Mouse (Mus musculus) embryo, embryonic 10 days (tissue): ENCODE data around the gene Ccdc12.
A peak's percentile ranks its signal among the peaks of the same experiment; 100 is the strongest.
"Not testable (repeated sequence)": the region's sequence is repeated elsewhere in the genome, so short reads cannot be mapped to it uniquely, and the experiment has no call there.

Experiments
- DNase-seq: peaks from one replicate; pipeline ENCODE4 v3.0.0-alpha.2; 2015; ENCODE audit warnings: low spot score

Ccdc12 gene

DNA sequence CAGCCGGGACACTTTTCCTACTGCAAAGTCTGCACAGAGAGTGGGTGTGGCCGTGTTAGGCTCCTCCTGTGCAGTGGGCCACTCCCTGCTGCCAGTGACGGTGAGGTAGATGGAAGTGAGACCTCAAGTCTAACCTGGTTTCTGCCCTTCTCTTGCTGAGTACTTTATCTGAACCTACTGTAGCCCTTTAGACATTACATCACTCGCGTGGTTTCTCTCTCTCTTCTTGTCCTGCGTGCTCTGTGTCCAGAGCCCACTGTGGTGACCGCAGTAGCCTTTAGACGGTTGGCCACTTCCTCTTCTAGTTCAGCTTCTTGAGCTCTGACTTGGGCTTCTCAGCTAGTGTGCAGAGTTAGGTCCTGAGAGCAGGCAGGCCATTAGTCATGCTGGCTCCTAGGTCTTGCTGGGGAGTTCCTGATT lies 20.2 kb downstream of the Ccdc12 start:
- no peak for DNase-seq

DNA sequence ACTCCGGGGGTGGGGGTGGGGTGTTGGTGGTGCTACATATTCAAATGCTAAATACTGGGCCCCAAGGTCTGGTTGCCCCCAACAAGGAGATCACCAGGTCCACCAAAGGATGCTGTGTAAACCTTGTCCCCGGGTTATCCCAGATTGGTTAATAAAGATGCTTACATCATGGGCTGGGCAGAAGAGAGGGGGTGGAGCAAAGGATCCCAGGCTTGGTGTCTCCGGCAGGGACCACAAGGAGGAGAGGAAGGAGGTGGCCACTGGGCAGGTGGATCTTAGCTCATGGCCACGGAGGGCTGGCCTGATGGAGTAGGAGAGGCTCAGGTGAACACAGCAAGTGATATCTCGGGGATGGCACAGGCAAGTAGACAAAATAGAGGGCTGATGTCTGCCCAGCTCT lies 22.6 kb downstream of the Ccdc12 start:
- DNase-seq: no peak

DNA sequence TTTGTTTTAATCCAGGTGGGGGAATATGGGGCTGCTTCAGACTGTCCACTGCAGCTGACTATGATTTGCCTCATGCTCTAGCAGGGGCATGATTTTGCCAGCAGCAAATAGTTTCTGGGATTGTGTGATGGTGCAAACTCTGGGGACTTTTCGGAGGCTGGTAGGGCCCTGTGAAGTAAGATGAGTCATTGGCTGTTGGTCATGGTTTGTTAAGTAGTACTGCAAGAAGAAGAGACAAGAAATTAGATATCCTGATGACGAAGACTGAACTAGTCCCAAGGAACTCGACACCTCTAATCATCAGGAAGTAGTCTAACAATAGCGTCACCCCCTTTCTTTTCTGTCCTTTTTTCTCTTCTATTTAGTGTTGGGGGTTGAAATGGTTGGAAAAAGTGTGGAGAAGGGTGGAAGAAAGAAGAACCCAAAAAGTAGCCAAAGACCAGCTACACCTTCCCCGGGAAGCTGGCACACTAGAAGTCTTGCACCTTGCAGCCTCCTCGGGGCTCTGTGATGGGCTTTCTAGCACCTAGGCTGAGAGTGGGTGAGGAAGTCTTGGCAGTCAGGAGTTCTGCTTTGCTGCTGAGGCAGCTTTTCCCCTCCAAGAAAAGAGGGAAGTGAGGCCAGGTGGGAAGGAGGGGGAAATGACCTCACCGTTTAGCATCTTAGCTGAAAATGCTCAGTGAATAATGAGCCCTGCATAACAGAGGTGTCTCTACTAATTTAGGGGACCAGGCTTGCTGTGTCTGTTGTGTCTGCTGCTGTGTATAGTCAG lies 24.6 kb downstream of the Ccdc12 start:
- DNase-seq: no peak

DNA sequence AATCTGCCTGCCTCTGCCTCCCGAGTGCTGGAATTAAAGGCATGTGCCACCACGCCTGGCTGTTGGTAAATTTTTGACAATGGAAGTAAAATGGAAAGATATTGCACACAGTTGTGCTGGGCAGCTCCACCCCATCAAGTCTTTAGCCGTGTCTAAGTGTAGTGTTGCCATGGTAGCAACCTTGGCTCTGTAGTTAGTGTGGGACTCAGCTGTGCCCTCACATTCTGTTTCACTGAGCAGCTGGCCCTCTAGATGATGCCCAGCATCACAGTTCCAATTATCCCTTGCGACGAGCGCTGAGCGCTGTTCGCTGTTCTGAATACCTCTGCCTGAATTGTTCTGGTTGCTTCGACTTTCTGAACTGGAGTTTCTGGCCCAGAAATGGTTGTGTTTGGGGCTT lies 25.5 kb downstream of the Ccdc12 start:
- peak; percentile 32 for DNase-seq

DNA sequence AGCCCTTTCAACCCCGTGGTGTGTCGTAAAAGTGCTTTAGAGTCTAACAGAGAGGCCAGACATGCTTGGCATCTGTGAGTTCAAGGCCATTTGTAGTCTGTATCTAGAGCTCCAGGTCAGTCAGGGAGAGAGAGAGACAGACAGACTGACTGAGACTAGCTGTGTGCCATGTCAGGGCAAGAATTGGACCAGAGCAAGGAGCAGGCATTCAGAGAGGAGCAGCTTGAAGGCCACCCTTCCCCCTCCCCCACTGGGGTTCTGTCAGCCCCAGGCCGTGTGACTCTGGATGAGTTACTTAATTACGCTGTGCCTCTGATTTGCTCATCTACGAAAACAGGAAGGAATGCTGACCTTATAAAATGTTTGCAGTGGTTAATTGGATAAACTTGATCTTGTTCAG lies 26.0 kb downstream of the Ccdc12 start:
- DNase-seq: no peak

DNA sequence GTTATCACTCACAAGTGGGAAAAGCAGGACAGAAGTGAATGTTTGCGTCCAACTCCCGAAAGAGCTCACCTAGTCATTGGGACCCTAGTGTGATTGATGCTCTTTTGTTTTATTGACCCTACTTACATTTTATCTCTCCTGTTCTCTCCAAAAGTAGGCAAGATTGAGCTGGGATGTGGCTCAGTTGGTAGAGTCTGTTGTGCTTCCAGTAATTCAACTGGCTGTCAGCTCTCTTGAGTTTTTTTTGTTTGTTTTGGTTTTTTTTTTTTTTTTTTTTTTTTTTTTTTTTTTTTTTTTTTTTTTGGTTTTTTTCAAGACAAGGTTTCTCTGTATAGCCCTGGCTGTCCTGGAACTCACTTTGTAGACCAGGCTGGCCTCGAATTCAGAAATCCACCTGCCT lies 26.4 kb downstream of the Ccdc12 start:
- DNase-seq: not testable (repeated sequence)

DNA sequence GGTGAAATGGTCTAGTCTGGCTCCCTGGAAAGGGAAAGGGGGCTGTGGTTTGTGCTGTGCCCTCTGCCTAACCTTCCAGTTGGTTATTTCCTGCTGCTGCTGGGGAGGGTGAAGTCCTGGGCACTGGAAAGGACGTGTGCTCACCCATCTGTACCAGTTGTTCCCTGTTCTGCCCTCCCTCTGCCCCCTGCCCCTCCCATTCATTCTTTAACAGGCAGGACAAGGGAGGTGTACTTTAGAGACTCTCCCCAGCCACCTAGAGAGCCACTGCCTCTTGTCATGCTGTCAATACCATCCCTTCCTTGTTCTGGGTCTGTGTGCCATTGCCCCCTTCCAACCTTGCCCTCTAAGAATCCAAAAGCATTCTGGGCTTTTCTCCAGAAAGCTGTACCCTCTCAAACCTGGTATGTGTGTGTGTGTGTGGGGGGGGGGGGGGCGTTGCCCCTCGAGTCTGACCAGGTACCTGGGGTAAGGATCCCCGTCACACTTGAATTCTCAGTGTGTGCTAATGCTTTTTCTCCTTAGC lies 27.3 kb downstream of the Ccdc12 start:
- no peak for DNase-seq

DNA sequence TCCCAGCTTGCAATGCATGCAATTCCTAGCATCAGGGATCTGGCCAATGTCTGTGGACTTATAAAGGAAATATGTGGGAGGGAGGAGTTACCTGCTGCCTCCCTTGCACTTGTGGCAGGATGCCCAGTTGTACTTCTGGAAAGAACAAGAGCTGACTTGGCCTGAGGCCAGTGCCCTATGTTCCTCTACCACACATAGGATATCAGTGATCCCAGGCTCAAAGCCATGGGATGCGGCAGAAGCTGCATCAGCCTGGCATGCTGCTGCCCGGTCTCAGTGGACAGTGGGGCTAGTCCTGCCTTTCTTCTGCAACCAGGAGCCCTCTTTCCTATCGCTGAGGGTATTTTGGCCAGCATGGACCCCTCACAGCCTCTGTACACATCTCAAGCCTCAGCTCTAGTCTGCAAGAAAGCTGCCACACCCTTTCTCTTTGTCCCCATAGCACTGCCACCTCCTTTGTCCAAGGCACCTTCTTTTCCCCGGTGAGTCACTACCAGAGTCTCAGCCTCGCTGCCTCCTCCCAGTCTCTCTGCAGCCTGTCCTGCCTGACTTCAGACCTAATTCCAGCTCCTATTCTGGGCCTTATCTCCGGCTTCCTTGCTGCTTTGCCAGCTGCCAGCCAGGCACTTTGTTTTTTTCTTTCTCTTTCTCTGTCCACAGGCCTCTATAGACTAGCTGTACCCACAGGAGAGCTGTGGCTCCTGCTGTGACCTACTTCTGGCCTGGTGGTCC lies 28.0 kb downstream of the Ccdc12 start:
- no peak for DNase-seq

DNA sequence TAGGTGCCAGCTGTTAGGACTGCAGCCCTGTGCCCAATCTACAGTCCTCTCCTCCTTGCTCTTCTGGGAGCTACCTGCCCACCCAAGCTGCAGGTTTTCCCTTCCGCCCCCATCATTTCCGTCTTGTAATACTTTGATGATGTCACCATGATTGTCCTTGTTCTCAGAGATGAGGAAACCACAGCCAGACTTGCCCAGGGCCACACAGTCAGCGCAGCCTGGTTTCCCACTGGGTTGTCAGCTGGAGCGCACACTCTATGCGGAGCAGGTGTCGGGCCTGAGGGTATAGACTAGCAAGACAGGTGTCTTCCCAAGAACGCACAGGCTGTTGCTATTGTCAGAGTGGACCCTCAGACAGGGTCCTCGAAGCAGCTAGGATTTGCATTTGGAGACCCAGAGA lies 28.9 kb downstream of the Ccdc12 start:
- DNase-seq: no peak

DNA sequence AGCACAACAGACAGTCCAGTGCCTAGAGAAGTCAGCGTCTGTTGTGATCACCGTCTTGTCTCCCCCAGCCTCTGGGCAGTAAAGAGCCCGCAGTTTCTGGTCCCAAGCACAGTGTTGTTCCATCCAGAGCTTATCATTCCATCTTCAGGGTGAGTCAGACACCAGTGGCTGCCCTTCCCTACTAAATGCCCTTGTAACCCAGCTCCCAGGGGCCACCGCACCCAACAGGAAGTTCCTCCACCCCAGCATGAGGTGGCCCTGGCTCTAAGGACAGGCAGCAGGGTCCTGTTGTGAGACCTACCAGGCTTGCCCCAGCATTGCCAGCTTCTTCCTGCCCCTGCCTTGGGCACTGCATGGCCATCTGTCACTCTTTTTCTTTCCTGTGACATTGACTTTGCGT lies 29.3 kb downstream of the Ccdc12 start:
- DNase-seq: no peak

DNA sequence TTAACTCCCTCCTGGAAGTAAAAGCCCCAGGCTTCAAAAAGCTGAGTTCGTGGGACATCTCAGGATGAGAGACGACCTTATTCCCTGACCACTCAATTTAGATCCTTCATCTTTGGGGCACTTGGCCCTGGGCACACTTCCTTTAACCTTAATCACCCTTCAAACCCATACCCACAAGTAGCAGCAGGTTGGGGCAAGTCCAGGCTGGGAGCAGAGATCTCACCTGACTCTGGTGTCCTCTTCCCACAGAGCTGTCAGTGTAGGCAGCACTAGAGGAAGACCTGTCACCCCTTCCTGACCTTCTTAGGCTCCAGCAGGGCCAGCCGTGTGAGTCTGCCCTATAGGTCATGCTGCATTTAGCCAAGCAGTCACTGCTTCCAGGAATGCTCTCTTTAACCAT lies 30.2 kb downstream of the Ccdc12 start:
- DNase-seq: no peak

DNA sequence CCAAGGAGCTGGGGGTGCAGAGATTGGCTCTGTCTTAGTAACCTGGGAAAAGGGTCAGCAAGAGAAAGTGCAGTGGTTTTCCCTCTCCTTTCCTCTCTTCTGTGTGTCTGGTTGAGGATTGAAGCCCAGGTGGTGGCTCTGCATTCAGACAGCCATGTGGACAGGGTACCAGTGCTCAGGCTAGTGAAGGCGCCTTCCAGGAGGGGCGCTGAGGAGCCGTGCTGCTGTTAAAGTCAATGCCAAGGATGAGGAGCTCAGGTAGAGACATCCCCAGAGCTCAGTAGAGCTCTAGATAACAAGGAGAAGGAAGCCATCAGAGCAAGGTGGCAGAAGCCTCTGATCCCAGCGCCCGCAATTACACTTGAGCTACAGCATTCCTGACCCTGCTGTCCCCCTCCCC lies 30.8 kb downstream of the Ccdc12 start:
- no peak for DNase-seq

DNA sequence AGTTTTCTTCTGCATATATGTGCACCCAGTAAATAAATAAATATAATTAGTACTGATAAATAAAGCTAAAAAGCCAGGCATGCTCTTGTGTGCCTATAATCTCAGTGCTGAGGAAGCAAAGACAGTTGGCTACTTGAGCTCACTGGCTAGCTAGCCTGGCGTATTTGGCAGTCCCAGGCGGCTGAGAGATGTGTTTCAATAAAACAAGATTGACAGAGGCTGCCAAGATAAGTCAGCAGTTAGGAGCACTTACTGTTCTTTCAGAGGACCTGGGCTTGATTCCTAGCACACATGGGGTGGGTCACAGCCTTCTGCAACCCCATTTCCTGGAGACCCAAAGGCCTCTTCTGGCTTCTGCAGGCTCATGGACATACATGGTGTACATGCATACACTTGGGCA lies 31.5 kb downstream of the Ccdc12 start:
- no peak for DNase-seq

DNA sequence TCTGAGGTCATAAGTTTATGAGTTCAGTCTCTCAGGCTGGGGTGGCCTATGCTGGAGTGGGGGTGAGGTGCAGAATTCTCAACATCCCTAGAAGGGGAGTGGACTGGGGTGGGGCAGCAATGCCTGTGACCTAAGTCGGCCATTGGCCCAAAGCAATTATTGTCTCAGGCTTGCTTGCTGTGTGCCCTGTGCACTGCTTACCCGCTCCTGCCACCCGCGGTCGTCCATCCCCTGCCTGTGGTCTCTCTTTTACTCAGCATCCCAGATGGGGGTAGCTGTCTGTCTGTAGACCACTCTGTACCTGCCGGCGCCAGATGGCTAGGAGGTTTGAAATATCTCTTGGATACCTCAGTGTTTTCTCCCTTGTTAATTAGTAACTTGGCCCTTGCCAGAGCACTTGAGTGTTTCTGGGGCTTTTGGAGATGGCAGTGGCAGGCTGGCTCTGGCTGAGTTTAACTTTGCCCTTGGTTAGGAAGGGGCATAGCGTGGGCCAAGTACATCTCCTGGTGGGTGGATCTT lies 33.0 kb downstream of the Ccdc12 start:
- no peak for DNase-seq

DNA sequence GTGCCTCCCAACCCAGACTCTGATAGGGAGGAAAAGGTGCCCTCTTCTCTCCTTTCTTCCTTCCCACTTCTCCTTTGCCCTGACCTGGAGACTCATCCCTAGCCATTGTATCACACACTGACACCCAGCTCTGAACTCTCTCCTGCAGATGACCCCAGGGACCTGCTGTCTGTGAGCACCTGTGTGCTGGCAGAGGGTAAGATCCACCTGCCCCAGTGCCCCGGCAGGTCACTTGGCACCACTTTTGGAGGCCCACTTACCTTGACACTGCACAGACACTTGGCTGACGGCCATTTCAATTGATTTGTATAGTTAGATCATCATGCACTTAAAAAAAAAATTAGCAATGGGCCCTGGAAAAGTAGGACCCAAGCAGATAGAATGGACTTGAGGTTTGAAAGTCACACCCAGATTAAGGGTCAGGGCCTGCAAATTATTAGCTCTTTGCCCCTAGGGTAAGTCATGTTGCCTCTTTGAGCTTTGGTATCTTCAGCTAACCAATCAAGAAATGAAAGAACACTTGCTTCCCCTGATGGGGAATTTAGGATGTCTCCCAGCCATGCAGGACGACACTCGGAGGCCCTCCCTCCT lies 39.0 kb downstream of the Ccdc12 start:
- DNase-seq: no peak

DNA sequence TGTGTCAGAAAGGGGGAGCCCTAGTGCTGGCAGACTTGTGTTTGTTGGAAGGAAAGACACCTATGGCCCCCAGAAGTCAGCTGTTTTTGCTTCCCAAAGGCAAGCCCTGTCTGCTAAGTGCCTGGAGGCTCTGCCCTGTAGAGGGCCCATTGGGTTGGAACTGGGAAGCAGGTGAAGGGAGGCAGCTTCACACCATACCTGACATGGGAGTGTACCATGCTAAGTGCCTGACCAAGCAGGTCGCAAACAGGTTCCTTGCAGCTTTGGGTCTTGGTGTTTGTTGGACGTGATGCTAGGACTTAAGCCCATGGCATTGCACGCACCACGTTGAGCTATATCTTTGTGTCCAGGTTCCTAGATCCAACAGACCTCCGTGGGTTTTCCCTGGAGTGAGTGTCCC lies 40.1 kb downstream of the Ccdc12 start:
- DNase-seq: no peak

DNA sequence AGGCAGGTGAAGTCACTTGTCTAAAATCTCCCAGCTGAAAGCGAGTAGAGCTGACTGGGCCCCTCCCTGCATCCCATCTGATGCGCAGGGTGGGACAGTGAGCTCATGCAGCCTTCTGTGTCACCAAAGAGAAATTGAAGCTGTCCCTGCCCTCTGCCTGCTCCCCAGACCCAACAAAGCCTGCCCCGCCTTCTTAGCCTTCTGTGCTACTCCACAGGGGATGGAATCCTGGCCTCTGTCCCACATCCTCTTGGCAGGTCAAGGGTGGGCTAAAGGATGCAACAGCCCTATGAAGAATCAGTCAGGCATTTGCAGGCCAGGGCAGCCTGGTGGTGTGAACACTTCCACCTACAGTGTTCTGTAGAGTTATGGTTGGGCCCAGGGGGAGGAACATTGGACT lies 41.2 kb downstream of the Ccdc12 start:
- DNase-seq: no peak

DNA sequence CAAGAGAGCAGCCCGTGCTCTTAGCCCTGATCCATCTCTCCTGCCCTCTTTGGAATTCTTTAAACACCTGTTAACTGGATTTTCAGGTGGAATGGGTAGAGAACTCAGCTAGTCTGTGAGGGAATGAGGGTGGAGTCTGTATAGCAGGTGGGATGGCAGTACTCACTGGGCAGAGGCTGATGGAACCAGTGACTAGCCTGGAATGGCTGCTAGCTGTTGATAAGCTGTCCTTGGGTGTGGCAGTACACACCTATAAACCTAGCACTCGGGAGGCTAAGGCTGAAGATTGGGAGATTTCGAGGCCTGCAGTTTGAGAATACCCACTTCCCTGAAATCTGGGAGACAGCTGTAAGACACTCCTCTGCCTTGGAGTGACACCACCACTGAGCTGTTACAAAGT lies 43.3 kb downstream of the Ccdc12 start:
- no peak for DNase-seq

DNA sequence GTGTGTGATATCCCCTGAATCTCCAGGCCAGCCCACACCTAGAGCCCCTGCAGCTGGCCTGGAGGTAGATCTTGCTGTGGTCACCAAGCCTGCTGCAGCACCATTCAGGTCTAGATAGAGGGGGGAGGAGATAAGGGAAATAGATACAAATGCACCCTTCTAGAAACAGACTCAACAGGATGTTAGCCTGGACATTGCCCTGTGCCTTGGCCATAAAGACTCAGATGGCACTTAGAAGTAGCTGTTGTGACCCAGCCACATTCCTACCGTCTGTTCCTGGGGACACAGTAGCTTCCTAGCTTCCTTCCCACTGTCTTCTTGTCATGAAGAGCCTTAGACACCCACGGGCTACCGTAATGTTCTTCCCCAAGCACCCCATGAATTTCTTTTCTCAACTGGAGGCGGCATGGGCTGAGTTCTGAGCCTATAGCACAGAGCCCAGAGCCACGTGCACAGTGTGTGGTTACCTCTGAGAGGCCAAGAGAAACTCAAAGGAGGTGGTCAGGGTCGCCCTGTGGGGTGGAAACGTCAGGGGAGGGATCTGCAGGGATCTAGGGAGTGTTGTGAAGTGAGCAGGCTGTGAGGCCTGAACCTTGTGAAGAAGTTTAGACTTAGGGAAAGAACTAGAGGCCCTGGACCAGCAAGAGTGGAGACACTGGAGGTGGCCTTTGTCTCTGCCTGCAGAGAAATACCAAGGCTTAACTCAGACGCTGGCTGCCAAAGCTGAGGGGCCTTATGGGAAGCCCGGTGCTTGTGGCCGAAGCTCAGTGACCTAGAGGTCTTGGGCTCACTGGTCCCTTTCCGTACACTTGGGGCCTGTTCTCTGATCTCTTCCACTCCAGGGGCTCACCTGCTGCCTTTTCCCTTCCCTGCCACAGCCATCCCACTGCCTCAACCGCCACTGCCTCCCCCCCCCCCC lies 45.1 kb downstream of the Ccdc12 start:
- DNase-seq: no peak

DNA sequence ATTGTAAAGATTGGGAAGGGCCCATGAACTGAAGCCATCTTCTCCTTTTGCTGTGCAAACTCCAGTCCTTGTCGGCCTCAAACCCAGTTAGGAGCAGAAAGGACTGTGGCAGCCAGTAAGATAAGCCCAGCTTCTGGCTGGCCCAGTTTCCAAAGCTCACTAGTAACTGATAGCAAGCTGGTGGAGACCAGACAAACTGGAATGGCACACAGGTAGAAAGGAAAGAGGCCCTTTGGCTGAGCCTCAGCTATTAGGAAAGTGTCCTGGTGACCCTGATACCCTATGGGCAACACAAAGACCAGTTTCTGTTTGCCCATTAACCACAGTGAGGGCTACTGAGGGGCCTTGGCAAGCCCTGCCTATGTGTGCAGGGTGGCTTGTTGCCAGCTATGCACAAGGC lies 46.5 kb downstream of the Ccdc12 start:
- no peak for DNase-seq

DNA sequence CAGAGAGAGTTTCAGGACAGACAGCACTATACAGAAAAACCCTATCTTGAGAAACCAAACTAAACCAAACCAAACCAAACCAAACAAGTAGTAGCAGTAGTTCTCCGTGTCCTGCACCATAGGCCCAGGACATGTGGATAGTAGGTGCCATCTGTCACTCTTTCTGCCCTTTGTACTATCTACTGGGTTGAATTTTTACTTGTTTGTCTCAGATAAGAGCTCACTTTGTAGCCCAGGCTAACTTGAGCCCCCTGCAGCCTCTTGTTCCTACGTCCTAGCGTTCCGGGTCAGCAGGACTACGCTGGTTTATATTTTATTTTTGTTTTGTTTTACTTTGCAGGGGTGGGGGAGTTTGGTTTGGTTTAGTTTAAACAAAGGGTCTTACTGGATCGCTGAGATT lies 47.6 kb downstream of the Ccdc12 start:
- no peak for DNase-seq

DNA sequence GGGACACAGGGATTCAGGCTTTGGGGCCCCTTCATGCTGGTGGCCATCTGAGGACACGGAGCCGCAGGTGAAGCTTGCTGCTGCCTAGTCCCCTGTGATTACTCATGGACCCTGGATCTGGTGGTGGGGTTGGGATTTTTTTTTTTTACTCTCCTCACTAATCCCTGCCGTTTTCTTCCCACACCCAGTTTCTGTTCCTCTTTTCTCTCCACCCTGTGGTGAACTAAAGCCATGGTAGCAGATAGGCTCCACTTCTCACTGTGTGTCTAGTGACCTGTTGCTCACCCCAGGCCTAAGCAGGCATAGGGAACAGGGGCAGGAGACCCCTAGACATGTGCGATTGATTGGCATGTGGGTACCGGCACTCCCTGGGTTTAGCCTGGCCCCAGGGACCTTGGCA lies 50.5 kb downstream of the Ccdc12 start:
- no peak for DNase-seq
